ENCODE assay signal across 19 mouse cellular contexts in the genomic region with DNA sequence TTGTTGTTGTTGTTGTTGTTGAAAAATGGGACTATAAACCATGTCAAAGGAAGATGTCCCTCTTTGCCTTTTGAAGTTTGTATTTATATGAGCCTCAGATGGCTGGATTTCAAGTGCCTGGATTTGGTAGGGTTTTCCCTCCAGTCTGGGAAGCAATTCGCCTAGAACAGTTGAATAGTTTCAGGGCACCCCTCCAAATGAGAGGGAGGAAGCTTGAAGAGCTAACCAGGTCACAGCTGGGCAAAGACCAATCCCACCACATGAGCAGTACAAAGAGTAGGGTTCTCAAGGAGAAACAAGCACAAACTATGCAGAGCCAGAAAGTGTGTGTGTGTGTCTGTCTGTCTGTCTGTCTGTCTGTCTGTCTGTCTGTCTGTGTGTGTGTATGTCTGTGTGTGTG. TPM values are rescaled to one million over a fixed set of nuclear protein-coding genes. Genes with fewer than 3 reads are reported as not detected.
DNase-seq lines count a peak whose midpoint lies in the region; ATAC-seq and TF ChIP-seq lines count a peak whose summit lies in the region.
"Had no signal": no experiment of that assay in that cellular context is flagged by ENCODE, and none has a peak within 500 bp of the region (broad histone marks: within the 10 kb centered on the region; RNA-seq: fewer than 3 reads in every experiment).

No protein-coding gene starts in this region.

- no peak overlapping the region for H3K9ac ChIP-seq in liver, adult 2 months (ENCODE audit: low read depth, low read length)
- no peak overlapping the region for H3K9ac ChIP-seq in liver, postnatal 0 days (replicated peaks)
- H3K9ac ChIP-seq: embryonic facial prominence, embryonic 13.5 days; hindbrain, embryonic 14.5 days; intestine, embryonic 15.5 days; liver, embryonic 13.5 days; midbrain, embryonic 13.5 days; neural tube, embryonic 15.5 days had no signal

- no peak overlapping the region for H3K4me2 ChIP-seq in liver, postnatal 0 days (ENCODE audit: low read depth, low read length)
- H3K4me2 ChIP-seq: embryonic facial prominence, embryonic 13.5 days; hindbrain, embryonic 14.5 days; intestine, embryonic 15.5 days; liver, embryonic 13.5 days; midbrain, embryonic 13.5 days; neural tube, embryonic 15.5 days had no signal

- no peak overlapping the region for H3K4me3 ChIP-seq in heart, embryonic 10.5 days
- no peak overlapping the region for H3K4me3 ChIP-seq in liver, adult 2 months (ENCODE audit: insufficient read depth, low read depth, low read length)
- no peak overlapping the region for H3K4me3 ChIP-seq in liver, postnatal 0 days (ENCODE audit: low read depth, low read length)
- H3K4me3 ChIP-seq: embryonic facial prominence, embryonic 13.5 days; intestine, embryonic 15.5 days; liver, embryonic 13.5 days; midbrain, embryonic 13.5 days; myocyte; neural tube, embryonic 15.5 days had no signal

- no peaks in the 10 kb centered on the region for H3K9me3 ChIP-seq in heart, embryonic 10.5 days
- no peaks in the 10 kb centered on the region for H3K9me3 ChIP-seq in liver, postnatal 0 days (ENCODE audit: low read length)
- H3K9me3 ChIP-seq: embryonic facial prominence, embryonic 13.5 days; intestine, embryonic 15.5 days; liver, embryonic 13.5 days; midbrain, embryonic 13.5 days; neural tube, embryonic 15.5 days had no signal

- H3K27me3 ChIP-seq in heart, embryonic 10.5 days (ENCODE audit: insufficient read depth, poor library complexity, severe bottlenecking) = no peaks in the 10 kb centered on the region
- no peaks in the 10 kb centered on the region for H3K27me3 ChIP-seq in liver, adult 2 months (ENCODE audit: control insufficient read depth, insufficient read depth, low read length)
- no peaks in the 10 kb centered on the region for H3K27me3 ChIP-seq in liver, postnatal 0 days (ENCODE audit: insufficient read depth, low read length)
- H3K27me3 ChIP-seq: embryonic facial prominence, embryonic 13.5 days; intestine, embryonic 15.5 days; liver, embryonic 13.5 days had no signal

- peaks cover 5% of the 10 kb centered on the region; the same call in 1 of the 2 replicates for H3K79me2 ChIP-seq in liver, adult 2 months (ENCODE audit: control insufficient read depth, insufficient read depth, low read length)

- H3K36me3 ChIP-seq in heart, embryonic 10.5 days = no peaks in the 10 kb centered on the region
- no peaks in the 10 kb centered on the region for H3K36me3 ChIP-seq in liver, adult 2 months (ENCODE audit: control insufficient read depth, insufficient read depth, low read length)
- H3K36me3 ChIP-seq in liver, postnatal 0 days (replicated peaks; ENCODE audit: insufficient read depth, low read length) = no peaks in the 10 kb centered on the region
- H3K36me3 ChIP-seq: embryonic facial prominence, embryonic 13.5 days; intestine, embryonic 15.5 days; liver, embryonic 13.5 days; midbrain, embryonic 13.5 days; neural tube, embryonic 15.5 days had no signal

- TF ChIP-seq POLR2A in liver, adult 2 months (IDR thresholded peaks at IDR 0.05; ENCODE audit: extremely low read depth, insufficient read depth, low read length) = no peak
- no peak for TF ChIP-seq POLR2A in brain, embryonic 14.5 days (IDR thresholded peaks at IDR 0.05; ENCODE audit: borderline replicate concordance, extremely low read depth, insufficient read depth, insufficient read length, poor library complexity, severe bottlenecking)

- peak; percentile 87 for DNase-seq in heart, adult 11 months
- no peak for DNase-seq in heart, embryonic 10.5 days (ENCODE audit: low spot score)
- DNase-seq in liver, adult 2 months (ENCODE audit: extremely low read depth, low read depth, low spot score) = peak; percentile 57
- DNase-seq in liver, postnatal 0 days = no peak
- peak; percentile 61 for DNase-seq in brain, embryonic 14.5 days (ENCODE audit: low read depth)
- peak; percentile 62 to 67 for DNase-seq in kidney, postnatal 25 days
- no peak for DNase-seq in spleen, postnatal 14 days (ENCODE audit: low spot score in 2 of 2)
- DNase-seq: adrenal gland, postnatal 14 days; B cell, adult 2 months; layer of hippocampus, adult 9-11 months; liver, embryonic 13.5 days; right cerebral cortex, postnatal 4 days; thymus, postnatal 36 days had no signal

- H3K27ac ChIP-seq in heart, embryonic 10.5 days = no peak overlapping the region
- H3K27ac ChIP-seq in liver, adult 2 months (replicated peaks; ENCODE audit: insufficient read depth, low read depth, low read length) = no peak overlapping the region
- no peak overlapping the region for H3K27ac ChIP-seq in liver, postnatal 0 days (ENCODE audit: low read depth)
- H3K27ac ChIP-seq: embryonic facial prominence, embryonic 13.5 days; hindbrain, embryonic 14.5 days; liver, embryonic 13.5 days; midbrain, embryonic 13.5 days; neural tube, embryonic 15.5 days had no signal

- peaks cover 29% of the 10 kb centered on the region for H3K4me1 ChIP-seq in heart, embryonic 10.5 days
- peaks cover 14% of the 10 kb centered on the region for H3K4me1 ChIP-seq in liver, adult 2 months (ENCODE audit: control insufficient read depth, insufficient read depth, low read length)
- peaks cover 17% of the 10 kb centered on the region for H3K4me1 ChIP-seq in liver, postnatal 0 days (ENCODE audit: insufficient read depth)

- TF ChIP-seq EP300 in liver, postnatal 0 days (IDR thresholded peaks at IDR 0.05; ENCODE audit: low read depth) = no peak

- ATAC-seq in liver, postnatal 0 days = no peak
- ATAC-seq: intestine, embryonic 15.5 days; midbrain, embryonic 13.5 days had no signal

- 64% methylated on average over 1 of the region's 1 CpGs for WGBS in heart, embryonic 10.5 days
- WGBS in liver, adult 2 months = 12% methylated on average over 1 of the region's 1 CpGs
- 40% methylated on average over 1 of the region's 1 CpGs for WGBS in liver, postnatal 0 days (ENCODE audit: insufficient replicate concordance)

- TF ChIP-seq CTCF in liver, adult 2 months (IDR thresholded peaks at IDR 0.05; ENCODE audit: low read depth, low read length) = no peak
- no peak for TF ChIP-seq CTCF in liver, postnatal 0 days (IDR thresholded peaks at IDR 0.05; ENCODE audit: low read depth)
- no peak for TF ChIP-seq CTCF in brain, embryonic 14.5 days (IDR thresholded peaks at IDR 0.05; ENCODE audit: borderline replicate concordance, extremely low read depth, insufficient read depth, insufficient read length)

RNA-seq across cellular contexts. Expression of a gene that starts 39.3 kb away (rescaled TPM):
- polyA plus RNA-seq in heart, embryonic 10.5 days (2016; fragmentation: Nextera tagmentation; extraction: Ambion mirVana) = 169 and 250 TPM in 2 replicates
- total RNA-seq in liver, adult 2 months (2014; rRNA removed) = 2.3 and 6.2 TPM in 2 replicates
- polyA plus RNA-seq in liver, adult 2 months (2012; rRNA removed) = 5.9 and 6.0 TPM in 2 replicates
- 4.9 and 5.9 TPM in 2 replicates for polyA plus RNA-seq in liver, postnatal 0 days (2015; fragmentation: Nextera tagmentation; extraction: Ambion mirVana)
- polyA plus RNA-seq in brain, embryonic 14.5 days (2012; rRNA removed) = 13.8 and 33.2 TPM in 2 replicates

Comparison
In these comparisons a context has a peak if more than half of its experiments do, and no peak if none do; other contexts are left out.
1. DNase-seq: peak in heart, adult 11 months (single experiment), liver, adult 2 months (single experiment), brain, embryonic 14.5 days (single experiment) and kidney, postnatal 25 days (2 of 2); none in heart, embryonic 10.5 days (single experiment), liver, postnatal 0 days (single experiment) and spleen, postnatal 14 days (0 of 2).